Mouse (Mus musculus): ENCODE data around the gene Fam227b.

DNA sequence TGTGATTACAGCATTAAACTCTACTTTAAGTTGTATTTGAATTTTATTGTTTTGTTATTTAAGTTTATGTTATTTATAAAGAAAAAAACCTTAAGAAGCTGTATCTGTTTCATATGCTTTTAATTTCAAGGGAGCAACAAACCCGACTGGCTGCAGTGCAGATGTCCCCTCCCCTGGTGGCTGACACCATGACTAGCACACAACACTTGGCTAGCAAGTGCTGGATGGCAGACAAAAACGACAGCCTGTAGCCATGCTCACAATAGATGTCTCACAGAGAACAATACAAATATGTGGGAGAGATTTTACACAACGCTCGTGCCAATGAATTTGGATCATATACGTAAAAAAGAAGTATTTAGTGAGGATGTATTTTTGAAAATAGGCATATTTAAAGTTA is 61.4 kb downstream of the Fam227b start:
- TF ChIP-seq CTCF (conservative IDR thresholded peaks at IDR 0.05; ENCODE audit: insufficient read depth, insufficient read length, low read depth, low read length) (no peak), POLR2A (IDR thresholded peaks at IDR 0.05; ENCODE audit: low read depth, low read length) (no peak)

All from kidney, adult 2 months (tissue).